Comparison of ENCODE assay signal across 9 mouse cellular contexts in the genomic region with DNA sequence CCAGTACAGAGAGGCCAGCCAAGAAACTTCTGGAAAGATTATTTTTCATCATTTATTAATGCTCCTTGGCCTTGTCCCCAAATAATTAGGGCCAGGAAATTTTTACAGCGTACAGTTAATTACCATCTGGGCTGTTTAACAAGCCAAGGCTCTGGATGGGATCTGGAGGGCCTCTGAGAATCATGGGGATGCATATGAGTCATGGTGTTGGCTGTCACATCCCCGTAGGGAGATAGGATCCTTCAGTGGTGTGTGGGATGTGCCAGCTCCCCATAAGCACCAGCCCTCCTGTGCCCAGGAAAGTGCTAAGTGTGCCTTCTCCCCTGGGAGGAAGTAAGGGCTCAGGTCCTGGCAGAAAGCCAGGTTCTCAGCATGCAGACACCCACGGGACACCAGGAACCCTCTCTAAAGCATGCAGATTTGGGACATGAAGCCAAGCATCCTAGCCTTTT.
A peak's percentile ranks its signal among the peaks of the same experiment; 100 is the strongest.
DNase-seq lines count a peak whose midpoint lies in the region; ATAC-seq lines count a peak whose summit lies in the region.
"Had no signal": no experiment of that assay in that cellular context is flagged by ENCODE, and none has a peak within 500 bp of the region (broad histone marks: within the 10 kb centered on the region; RNA-seq: fewer than 3 reads in every experiment).

No protein-coding gene starts in this region.

- H3K27ac ChIP-seq in heart, embryonic 12.5 days (ENCODE audit: poor library complexity, severe bottlenecking): no peak overlapping the region
- H3K27ac ChIP-seq in hindbrain, embryonic 13.5 days: no peak overlapping the region

- no peaks in the 10 kb centered on the region for H3K9me3 ChIP-seq in heart, embryonic 12.5 days (replicated peaks)
- no peaks in the 10 kb centered on the region for H3K9me3 ChIP-seq in hindbrain, embryonic 13.5 days

- no peak overlapping the region for H3K4me3 ChIP-seq in heart, embryonic 12.5 days
- no peak overlapping the region for H3K4me3 ChIP-seq in hindbrain, embryonic 13.5 days

- H3K4me2 ChIP-seq in heart, embryonic 12.5 days: no peak overlapping the region
- H3K4me2 ChIP-seq in hindbrain, embryonic 13.5 days: no peak overlapping the region

- 61% methylated on average over 3 of the region's 3 CpGs for WGBS in heart, embryonic 12.5 days
- WGBS in hindbrain, embryonic 13.5 days: 81% methylated on average over 3 of the region's 3 CpGs

- peak; percentile 96 for DNase-seq in heart, adult 11 months
- peak; percentile 16 for DNase-seq in cerebellum, adult 11 months
- peak; percentile 44 for DNase-seq in heart, adult 8-10 months (ENCODE audit: low spot score)
- DNase-seq in layer of hippocampus, postnatal 14 days (ENCODE audit: low spot score in 2 of 2): peak; percentile 28 to 51
- DNase-seq in thymus, postnatal 0 days (ENCODE audit: low spot score): no peak
- DNase-seq in liver: no peak

- H3K4me1 ChIP-seq in heart, embryonic 12.5 days (replicated peaks): peaks cover 5% of the 10 kb centered on the region; the same call in 1 of the 2 replicates
- no peaks in the 10 kb centered on the region for H3K4me1 ChIP-seq in hindbrain, embryonic 13.5 days (replicated peaks)

- no peaks in the 10 kb centered on the region for H3K36me3 ChIP-seq in heart, embryonic 12.5 days
- no peaks in the 10 kb centered on the region for H3K36me3 ChIP-seq in hindbrain, embryonic 13.5 days

- H3K9ac ChIP-seq in heart, embryonic 12.5 days: no peak overlapping the region
- H3K9ac ChIP-seq in hindbrain, embryonic 13.5 days: no peak overlapping the region

- ATAC-seq in heart, embryonic 12.5 days (ENCODE audit: insufficient number of reproducible peaks, low FRiP score): no peak
- no peak for ATAC-seq in hindbrain, embryonic 13.5 days (ENCODE audit: low FRiP score)

- peaks cover 8% of the 10 kb centered on the region for H3K27me3 ChIP-seq in heart, embryonic 12.5 days (replicated peaks)
- H3K27me3 ChIP-seq in hindbrain, embryonic 13.5 days: no peaks in the 10 kb centered on the region
- H3K27me3 ChIP-seq: CH12.LX had no signal

Comparison
In these comparisons a context has a peak if more than half of its experiments do, and no peak if none do; other contexts are left out.
1. DNase-seq: peak in heart, adult 11 months (single experiment), cerebellum, adult 11 months (single experiment), heart, adult 8-10 months (single experiment) and layer of hippocampus, postnatal 14 days (2 of 2); none in thymus, postnatal 0 days (single experiment) and liver (single experiment).